9 mouse cellular contexts compared by ENCODE assay signal in the genomic region with DNA sequence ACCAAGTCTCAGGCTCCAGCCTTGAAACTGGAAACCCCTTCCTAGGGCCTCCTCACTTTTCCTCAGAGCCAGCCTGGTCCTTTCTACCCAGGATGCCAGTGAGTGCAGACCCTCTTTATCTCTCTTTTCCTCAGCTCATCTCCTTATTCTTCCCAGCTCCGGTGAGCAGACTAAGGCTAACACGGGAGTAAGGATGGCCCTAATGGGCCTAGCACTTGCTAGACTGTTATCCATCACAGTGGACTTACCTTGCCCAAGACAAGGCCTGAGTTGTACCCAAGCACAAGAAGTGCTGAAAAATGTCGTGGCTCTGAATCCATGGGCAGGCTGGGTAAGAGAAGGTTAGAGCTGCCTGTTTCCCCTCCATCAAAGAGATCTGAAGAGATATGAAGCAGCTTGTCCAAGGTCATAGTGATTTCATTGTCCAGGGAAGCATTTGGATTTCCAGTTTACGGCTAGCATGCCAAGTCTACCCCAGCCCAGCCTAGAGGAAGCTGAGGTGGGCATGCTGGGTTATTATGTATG. TPM values are rescaled to one million over a fixed set of nuclear protein-coding genes. Genes with fewer than 3 reads are reported as not detected.
DNase-seq lines count a peak whose midpoint lies in the region; ATAC-seq lines count a peak whose summit lies in the region.
"Had no signal": no experiment of that assay in that cellular context is flagged by ENCODE, and none has a peak within 500 bp of the region (broad histone marks: within the 10 kb centered on the region; RNA-seq: fewer than 3 reads in every experiment).

No protein-coding gene starts in this region.

- no peaks in the 10 kb centered on the region for H3K27me3 ChIP-seq in kidney, embryonic 15.5 days
- H3K27me3 ChIP-seq in embryonic facial prominence, embryonic 10.5 days (replicated peaks; ENCODE audit: low read depth, poor library complexity, severe bottlenecking): no peaks in the 10 kb centered on the region; the same call in 1 of the 2 replicates
- no peaks in the 10 kb centered on the region for H3K27me3 ChIP-seq in hindbrain, embryonic 15.5 days
- no peaks in the 10 kb centered on the region for H3K27me3 ChIP-seq in midbrain, embryonic 15.5 days (replicated peaks)

- H3K4me3 ChIP-seq in kidney, embryonic 15.5 days (replicated peaks): peak overlapping the region; percentile 98
- H3K4me3 ChIP-seq in embryonic facial prominence, embryonic 10.5 days: peak overlapping the region; percentile 98
- H3K4me3 ChIP-seq in hindbrain, embryonic 15.5 days: peak overlapping the region; percentile 92
- peak overlapping the region; percentile 87 for H3K4me3 ChIP-seq in midbrain, embryonic 15.5 days

- peak overlapping the region; percentile 21 for H3K9ac ChIP-seq in kidney, embryonic 15.5 days
- peak overlapping the region; percentile 64 for H3K9ac ChIP-seq in hindbrain, embryonic 15.5 days
- peak overlapping the region; percentile 72; the same call in 1 of the 2 replicates for H3K9ac ChIP-seq in midbrain, embryonic 15.5 days

- DNase-seq in kidney, postnatal 14 days: no peak
- no peak for DNase-seq in embryonic facial prominence, embryonic 10.5 days (ENCODE audit: low spot score)
- no peak for DNase-seq in spleen, adult 12 weeks (ENCODE audit: low spot score)
- DNase-seq in frontal cortex, postnatal 10 days (ENCODE audit: low spot score in 2 of 2): no peak
- DNase-seq: spleen, adult 18-20 months had no signal

- no peaks in the 10 kb centered on the region for H3K9me3 ChIP-seq in kidney, embryonic 15.5 days (replicated peaks)
- no peaks in the 10 kb centered on the region for H3K9me3 ChIP-seq in embryonic facial prominence, embryonic 10.5 days
- no peaks in the 10 kb centered on the region for H3K9me3 ChIP-seq in hindbrain, embryonic 15.5 days
- H3K9me3 ChIP-seq in midbrain, embryonic 15.5 days: no peaks in the 10 kb centered on the region

- H3K27ac ChIP-seq in kidney, embryonic 15.5 days: peak overlapping the region; percentile 92
- 0 out of 2 replicates have a peak overlapping the region, but pooled peaks have one; percentile 6 for H3K27ac ChIP-seq in embryonic facial prominence, embryonic 10.5 days (replicated peaks)
- 0 out of 2 replicates have a peak overlapping the region, but pooled peaks have one; percentile 73 for H3K27ac ChIP-seq in hindbrain, embryonic 15.5 days (replicated peaks)
- H3K27ac ChIP-seq in midbrain, embryonic 15.5 days: no peak overlapping the region

- H3K36me3 ChIP-seq in kidney, embryonic 15.5 days: no peaks in the 10 kb centered on the region
- H3K36me3 ChIP-seq in embryonic facial prominence, embryonic 10.5 days (replicated peaks): peaks cover 11% of the 10 kb centered on the region; the same call in 1 of the 2 replicates
- no peaks in the 10 kb centered on the region for H3K36me3 ChIP-seq in hindbrain, embryonic 15.5 days
- no peaks in the 10 kb centered on the region for H3K36me3 ChIP-seq in midbrain, embryonic 15.5 days (replicated peaks)

- 46% methylated on average over 4 of the region's 4 CpGs for WGBS in kidney, embryonic 15.5 days
- WGBS in embryonic facial prominence, embryonic 10.5 days: 67% methylated on average over 4 of the region's 4 CpGs
- 57% methylated on average over 4 of the region's 4 CpGs for WGBS in hindbrain, embryonic 15.5 days
- WGBS in midbrain, embryonic 15.5 days: 62% methylated on average over 4 of the region's 4 CpGs

- H3K4me2 ChIP-seq in kidney, embryonic 15.5 days: peak overlapping the region; percentile 89
- H3K4me2 ChIP-seq in hindbrain, embryonic 15.5 days: peak overlapping the region; percentile 96
- H3K4me2 ChIP-seq in midbrain, embryonic 15.5 days: peak overlapping the region; percentile 95

- H3K4me1 ChIP-seq in kidney, embryonic 15.5 days: peaks cover 47% of the 10 kb centered on the region
- peaks cover 50% of the 10 kb centered on the region for H3K4me1 ChIP-seq in embryonic facial prominence, embryonic 10.5 days
- H3K4me1 ChIP-seq in hindbrain, embryonic 15.5 days (replicated peaks): peaks cover 46% of the 10 kb centered on the region
- H3K4me1 ChIP-seq in midbrain, embryonic 15.5 days: peaks cover 47% of the 10 kb centered on the region

- no peak for ATAC-seq in kidney, embryonic 15.5 days (replicated peaks; ENCODE audit: low FRiP score)
- ATAC-seq in hindbrain, embryonic 15.5 days (ENCODE audit: low FRiP score, low read depth): no peak
- ATAC-seq in midbrain, embryonic 15.5 days (replicated peaks): no peak
- no peak for ATAC-seq in monocyte, adult 5-6 weeks (replicated peaks; ENCODE audit: insufficient number of reproducible peaks, low FRiP score, low TSS enrichment, poor library complexity, severe bottlenecking)

RNA-seq across cellular contexts. Expression of a gene that starts 1.3 kb away (rescaled TPM):
- 33.8 and 39.4 TPM in 2 replicates for polyA plus RNA-seq in kidney, embryonic 15.5 days (2015; fragmentation: Nextera tagmentation; extraction: Ambion mirVana)
- 29.0 and 32.3 TPM in 2 replicates for polyA plus RNA-seq in embryonic facial prominence, embryonic 10.5 days (2016; fragmentation: Nextera tagmentation; extraction: Ambion mirVana)
- 20.8 and 21.3 TPM in 2 replicates for polyA plus RNA-seq in hindbrain, embryonic 15.5 days (2015; fragmentation: Nextera tagmentation; extraction: Ambion mirVana)
- 18.2 TPM in 2 replicates for polyA plus RNA-seq in midbrain, embryonic 15.5 days (2015; fragmentation: Nextera tagmentation; extraction: Ambion mirVana)
- 13.9 to 24.2 TPM (median 16.7 TPM) in 3 replicates for total RNA-seq in monocyte, adult 5-6 weeks (2017)

RNA-seq across cellular contexts. Expression of a gene that starts 31.2 kb away (rescaled TPM):
- polyA plus RNA-seq in kidney, embryonic 15.5 days (2015; fragmentation: Nextera tagmentation; extraction: Ambion mirVana): 0.19 and 0.38 TPM in 2 replicates
- 0.52 and 0.69 TPM in 2 replicates for polyA plus RNA-seq in embryonic facial prominence, embryonic 10.5 days (2016; fragmentation: Nextera tagmentation; extraction: Ambion mirVana)
- polyA plus RNA-seq in hindbrain, embryonic 15.5 days (2015; fragmentation: Nextera tagmentation; extraction: Ambion mirVana): 3.5 and 4.0 TPM in 2 replicates
- polyA plus RNA-seq in midbrain, embryonic 15.5 days (2015; fragmentation: Nextera tagmentation; extraction: Ambion mirVana): 3.3 and 4.0 TPM in 2 replicates
- total RNA-seq in monocyte, adult 5-6 weeks (2017): not detected in 3 replicates

RNA-seq across cellular contexts. Expression of a gene that starts 39.9 kb away (rescaled TPM):
- 5.8 and 6.4 TPM in 2 replicates for polyA plus RNA-seq in kidney, embryonic 15.5 days (2015; fragmentation: Nextera tagmentation; extraction: Ambion mirVana)
- 1.2 and 1.9 TPM in 2 replicates for polyA plus RNA-seq in embryonic facial prominence, embryonic 10.5 days (2016; fragmentation: Nextera tagmentation; extraction: Ambion mirVana)
- 13.4 and 16.9 TPM in 2 replicates for polyA plus RNA-seq in hindbrain, embryonic 15.5 days (2015; fragmentation: Nextera tagmentation; extraction: Ambion mirVana)
- 14.5 and 15.8 TPM in 2 replicates for polyA plus RNA-seq in midbrain, embryonic 15.5 days (2015; fragmentation: Nextera tagmentation; extraction: Ambion mirVana)
- 186 to 201 TPM (median 194 TPM) in 3 replicates for total RNA-seq in monocyte, adult 5-6 weeks (2017)

Comparison
In these comparisons a context has a peak if more than half of its experiments do, and no peak if none do; other contexts are left out.
1. H3K9ac ChIP-seq: peak in every context shown above with its lines; median percentile 72 in midbrain, embryonic 15.5 days; 64 in hindbrain, embryonic 15.5 days; 21 in kidney, embryonic 15.5 days.